Mouse (Mus musculus): ENCODE measurements at regions not wholly inside any gene's neighbourhood (a gene's known extent, or its start where the extent isn't known, plus 50 kb on each side); places are given as distances from the start of the nearest gene placed in this dataset.

DNA sequence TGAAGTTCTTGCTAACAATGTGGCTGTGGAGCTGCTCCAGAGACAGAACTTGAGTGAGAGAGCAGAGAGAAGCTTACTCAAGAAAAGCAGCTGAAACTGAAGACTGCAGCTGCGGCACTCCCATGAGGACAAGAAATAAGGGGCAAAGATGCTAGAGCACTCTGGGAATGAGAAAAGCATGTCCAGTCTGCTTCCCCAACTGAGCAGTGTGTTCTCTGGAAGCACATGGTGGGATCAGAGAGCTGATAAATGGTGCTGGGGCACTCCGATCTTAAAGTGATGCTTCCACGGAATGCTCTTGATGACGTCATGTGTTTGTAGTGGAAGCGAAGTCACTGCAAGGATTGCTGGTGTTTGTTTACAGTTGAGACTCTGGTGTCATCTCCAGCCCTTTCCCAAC, 186.1 kb upstream of the Phactr1 start:
- 42% methylated on average over 5 of the region's 5 CpGs for WGBS
- no peak for TF ChIP-seq POLR2A (IDR thresholded peaks at IDR 0.05; ENCODE audit: borderline replicate concordance, extremely low read depth, low read depth, low read length)
- no peak for TF ChIP-seq CTCF (IDR thresholded peaks at IDR 0.05; ENCODE audit: insufficient read depth, low read length)
- Histone ChIP-seq H3K4me1 (ENCODE audit: control insufficient read depth, insufficient read depth, low read length) (peaks cover 11% of the 10 kb centered on the region), H3K4me3 (replicated peaks; ENCODE audit: extremely low read depth, low read depth, low read length) (no peak overlapping the region)
- no peak for DNase-seq

- no peak overlapping the region for H3K4me3 ChIP-seq (replicated peaks; ENCODE audit: extremely low read depth, low read depth, low read length)
- 60% methylated on average over 4 of the region's 4 CpGs for WGBS
- no peak for DNase-seq
- no peak for TF ChIP-seq CTCF (IDR thresholded peaks at IDR 0.05; ENCODE audit: insufficient read depth, low read length)
- no peak for TF ChIP-seq POLR2A (IDR thresholded peaks at IDR 0.05; ENCODE audit: borderline replicate concordance, extremely low read depth, low read depth, low read length)
- peaks cover 8% of the 10 kb centered on the region for H3K4me1 ChIP-seq (ENCODE audit: control insufficient read depth, insufficient read depth, low read length)
Measured at GRCm38 (mm10) chr13:42498351-42498750, 182.1 kb upstream of the Phactr1 start.

- TF ChIP-seq POLR2A (IDR thresholded peaks at IDR 0.05; ENCODE audit: borderline replicate concordance, extremely low read depth, low read depth, low read length) (no peak), CTCF (IDR thresholded peaks at IDR 0.05; ENCODE audit: insufficient read depth, low read length) (no peak)
- no peaks in the 10 kb centered on the region for H3K4me1 ChIP-seq (ENCODE audit: control insufficient read depth, insufficient read depth, low read length)
- DNase-seq: no peak
- WGBS: 86% methylated on average over 5 of the region's 5 CpGs
- H3K4me3 ChIP-seq (replicated peaks; ENCODE audit: extremely low read depth, low read depth, low read length): no peak overlapping the region
Measured at GRCm38 (mm10) chr13:42507535-42507934, 172.9 kb upstream of the Phactr1 start.

DNA sequence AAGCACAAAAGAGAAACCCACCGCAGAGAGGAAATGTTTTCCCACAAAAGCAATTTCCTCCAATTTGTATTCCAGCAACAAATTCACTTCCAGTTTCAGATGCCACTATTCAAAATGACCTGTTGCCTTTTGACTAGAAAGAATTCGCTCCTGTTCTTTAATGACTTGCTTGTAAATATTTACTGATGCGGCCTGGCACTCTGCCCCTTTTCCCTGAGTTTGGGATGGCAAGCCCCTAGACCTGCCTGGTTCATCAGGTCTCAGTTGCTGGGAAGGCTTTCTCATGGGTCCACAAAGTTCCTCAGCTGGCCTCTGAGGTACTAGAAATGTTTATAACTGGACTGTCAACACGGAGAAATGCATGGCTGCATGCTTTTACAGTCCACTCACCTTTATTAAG, 161.7 kb upstream of the Phactr1 start:
- no peak for DNase-seq
- Histone ChIP-seq H3K4me1 (ENCODE audit: control insufficient read depth, insufficient read depth, low read length) (no peaks in the 10 kb centered on the region; the same call in 1 of the 2 replicates), H3K4me3 (replicated peaks; ENCODE audit: extremely low read depth, low read depth, low read length) (no peak overlapping the region)
- WGBS: 43% methylated on average over 4 of the region's 4 CpGs
- TF ChIP-seq CTCF (IDR thresholded peaks at IDR 0.05; ENCODE audit: insufficient read depth, low read length): no peak
- no peak for TF ChIP-seq POLR2A (IDR thresholded peaks at IDR 0.05; ENCODE audit: borderline replicate concordance, extremely low read depth, low read depth, low read length)

- no peak overlapping the region for H3K4me3 ChIP-seq (replicated peaks; ENCODE audit: extremely low read depth, low read depth, low read length)
- TF ChIP-seq CTCF (IDR thresholded peaks at IDR 0.05; ENCODE audit: insufficient read depth, low read length): no peak
- no peak for TF ChIP-seq POLR2A (IDR thresholded peaks at IDR 0.05; ENCODE audit: borderline replicate concordance, extremely low read depth, low read depth, low read length)
- peaks cover 12% of the 10 kb centered on the region for H3K4me1 ChIP-seq (ENCODE audit: control insufficient read depth, insufficient read depth, low read length)
- no peak for DNase-seq
Measured at GRCm38 (mm10) chr13:42522553-42522952, 157.9 kb upstream of the Phactr1 start.

DNA sequence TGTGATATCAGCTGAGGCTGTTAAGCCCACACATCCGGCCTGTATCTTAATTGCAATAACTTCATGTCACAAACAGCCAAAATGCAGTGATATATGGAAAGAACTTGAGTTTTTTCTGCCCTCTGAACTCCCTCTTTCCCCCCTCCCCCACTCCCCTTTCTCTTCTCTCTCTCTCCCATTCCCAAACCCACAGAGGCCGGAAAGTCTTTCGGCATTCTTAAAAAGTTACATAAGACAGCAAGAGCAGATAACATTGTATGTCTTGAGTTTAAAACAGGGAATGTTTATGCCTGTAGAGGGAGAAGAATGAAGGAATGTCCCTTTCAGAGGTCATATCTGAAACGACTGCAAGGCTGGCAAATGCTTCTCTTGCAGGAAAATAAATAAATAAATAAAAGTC, 154.3 kb upstream of the Phactr1 start:
- no peak overlapping the region for H3K4me3 ChIP-seq (replicated peaks; ENCODE audit: extremely low read depth, low read depth, low read length)
- 24% methylated on average over 4 of the region's 4 CpGs for WGBS
- no peak for DNase-seq
- TF ChIP-seq POLR2A (IDR thresholded peaks at IDR 0.05; ENCODE audit: borderline replicate concordance, extremely low read depth, low read depth, low read length): no peak
- no peak for TF ChIP-seq CTCF (IDR thresholded peaks at IDR 0.05; ENCODE audit: insufficient read depth, low read length)
- peaks cover 12% of the 10 kb centered on the region for H3K4me1 ChIP-seq (ENCODE audit: control insufficient read depth, insufficient read depth, low read length)

DNA sequence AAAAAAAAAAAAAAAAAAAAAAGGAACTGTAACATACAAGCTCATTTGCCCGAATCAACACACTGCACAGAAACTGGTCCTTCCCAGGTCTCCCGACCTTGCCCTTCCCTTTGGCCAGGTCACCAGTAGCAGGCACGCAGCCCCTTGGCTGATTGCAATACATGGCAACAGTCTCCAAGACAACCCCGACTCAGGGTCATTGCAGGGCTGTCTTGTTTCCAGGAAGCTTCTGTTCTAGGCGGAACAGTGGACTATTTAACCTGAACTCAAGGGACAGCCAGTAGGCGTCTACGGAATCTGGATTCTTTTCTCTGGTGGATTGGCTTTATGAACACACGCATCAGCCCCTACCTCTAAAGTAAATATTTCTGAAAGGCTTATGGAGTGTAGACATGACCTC, 153.5 kb upstream of the Phactr1 start:
- peak; percentile 46 for DNase-seq
- TF ChIP-seq POLR2A (IDR thresholded peaks at IDR 0.05; ENCODE audit: borderline replicate concordance, extremely low read depth, low read depth, low read length): no peak
- no peak for TF ChIP-seq CTCF (IDR thresholded peaks at IDR 0.05; ENCODE audit: insufficient read depth, low read length)
- Histone ChIP-seq H3K4me3 (replicated peaks; ENCODE audit: extremely low read depth, low read depth, low read length) (no peak overlapping the region), H3K4me1 (ENCODE audit: control insufficient read depth, insufficient read depth, low read length) (peaks cover 13% of the 10 kb centered on the region)
- 15% methylated on average over 8 of the region's 8 CpGs for WGBS

- peaks cover 14% of the 10 kb centered on the region for H3K4me1 ChIP-seq (ENCODE audit: control insufficient read depth, insufficient read depth, low read length)
- 68% methylated on average over 2 of the region's 2 CpGs for WGBS
- no peak overlapping the region for H3K4me3 ChIP-seq (replicated peaks; ENCODE audit: extremely low read depth, low read depth, low read length)
- TF ChIP-seq POLR2A (IDR thresholded peaks at IDR 0.05; ENCODE audit: borderline replicate concordance, extremely low read depth, low read depth, low read length): no peak
- no peak for TF ChIP-seq CTCF (IDR thresholded peaks at IDR 0.05; ENCODE audit: insufficient read depth, low read length)
- no peak for DNase-seq
Measured at GRCm38 (mm10) chr13:42528169-42528568, 152.3 kb upstream of the Phactr1 start.

GRCm38 (mm10) chr13:42536501-42537210, 143.8 kb upstream of the Phactr1 start:
- 61% methylated on average over 7 of the region's 7 CpGs for WGBS
- no peak for TF ChIP-seq CTCF (IDR thresholded peaks at IDR 0.05; ENCODE audit: insufficient read depth, low read length)
- no peak for TF ChIP-seq POLR2A (IDR thresholded peaks at IDR 0.05; ENCODE audit: borderline replicate concordance, extremely low read depth, low read depth, low read length)
- Histone ChIP-seq H3K4me1 (ENCODE audit: control insufficient read depth, insufficient read depth, low read length) (peaks cover 2% of the 10 kb centered on the region), H3K4me3 (replicated peaks; ENCODE audit: extremely low read depth, low read depth, low read length) (no peak overlapping the region)
- no peak for DNase-seq

- DNase-seq: no peak
- WGBS: 78% methylated on average over 2 of the region's 2 CpGs
- TF ChIP-seq CTCF (IDR thresholded peaks at IDR 0.05; ENCODE audit: insufficient read depth, low read length) (no peak), POLR2A (IDR thresholded peaks at IDR 0.05; ENCODE audit: borderline replicate concordance, extremely low read depth, low read depth, low read length) (no peak)
- no peak overlapping the region for H3K4me3 ChIP-seq (replicated peaks; ENCODE audit: extremely low read depth, low read depth, low read length)
- no peaks in the 10 kb centered on the region for H3K4me1 ChIP-seq (ENCODE audit: control insufficient read depth, insufficient read depth, low read length)
Measured at GRCm38 (mm10) chr13:42538046-42538445, 142.4 kb upstream of the Phactr1 start.

Data from lung, adult 2 months (tissue).